Mouse (Mus musculus) heart, adult 2 months (tissue): ENCODE measurements at regions not wholly inside any gene's neighbourhood (a gene's known extent, or its start where the extent isn't known, plus 50 kb on each side); places are given as distances from the start of the nearest gene placed in this dataset.

Experiments
- DNase-seq, 2 experiments: peaks; one replicate each; pipeline ENCODE4 v3.0.0; 2021
- H3K27ac ChIP-seq: fragments of 200-600 bp; 2 replicates; pipeline ENCODE4 v1.8.1; 2022
- H3K27me3 ChIP-seq: fragments of 200-500 bp; 2 replicates; pipeline ENCODE4 v1.6.1; 2012; ENCODE audit warnings: mild to moderate bottlenecking, low read length, inconsistent platforms, mixed read lengths; ENCODE audit not compliant: control insufficient read depth, insufficient read depth
- H3K36me3 ChIP-seq: fragments of 200-500 bp; 2 replicates; pipeline ENCODE4 v1.6.1; 2012; ENCODE audit warnings: low read length, inconsistent platforms; ENCODE audit not compliant: control insufficient read depth, insufficient read depth
- H3K4me1 ChIP-seq: fragments of 200-500 bp; 2 replicates; pipeline ENCODE4 v1.6.1; 2011; ENCODE audit warnings: low read length; ENCODE audit not compliant: control insufficient read depth, insufficient read depth
- H3K4me3 ChIP-seq: fragments of 200-600 bp; 2 replicates; pipeline ENCODE4 v1.8.1; 2022
- H3K79me2 ChIP-seq: fragments of 200-500 bp; replicated peaks from 2 replicates; pipeline ENCODE4 v1.6.1; 2012; ENCODE audit warnings: mild to moderate bottlenecking, inconsistent platforms, low read length, moderate library complexity, mixed read lengths; ENCODE audit not compliant: control insufficient read depth, insufficient read depth
- H3K9ac ChIP-seq: fragments of 200-500 bp; 2 replicates; pipeline ENCODE4 v1.6.1; 2012; ENCODE audit warnings: low read depth, mild to moderate bottlenecking, control low read depth, inconsistent platforms, low read length, mixed read lengths
- CTCF ChIP-seq: fragments of 200-600 bp; IDR thresholded peaks from 2 replicates; pipeline ENCODE4 v1.8.1; 2022; ENCODE audit warnings: antibody characterized with exemption, mild to moderate bottlenecking, moderate library complexity
- EP300 ChIP-seq: fragments of 200-500 bp; IDR thresholded peaks from 2 replicates; pipeline ENCODE4 v1.6.1; 2011; ENCODE audit warnings: low read depth, low read length, control low read depth; ENCODE audit not compliant: insufficient read depth
- POLR2A ChIP-seq: fragments of 200-500 bp; IDR thresholded peaks from 2 replicates; pipeline ENCODE4 v1.6.1; 2011; ENCODE audit warnings: mild to moderate bottlenecking, low read depth, low read length, control low read depth; ENCODE audit not compliant: insufficient read depth
- WGBS: fragments of 180-500 bp; shearing (Covaris S2); methylation state at CpG from one replicate; pipeline ENCODE4 v1.1.7; 2018; 5-methylcytosine and 5-hydroxymethylcytosine counted together
- intact Hi-C: fragments of 180-260 bp; cut with DNase I; formaldehyde crosslinking; loops from one replicate; pipeline ENCODE4 v1.15.1; 2025

GRCm38 (mm10) chr1:81618880-81619279 is 542.1 kb downstream of the Nyap2 start:
- DNase-seq: no peak
- no peaks in the 10 kb centered on the region for H3K27me3 ChIP-seq
- no peaks in the 10 kb centered on the region for H3K79me2 ChIP-seq
- H3K36me3 ChIP-seq: no peaks in the 10 kb centered on the region
- no peak overlapping the region for H3K27ac ChIP-seq
- no peaks in the 10 kb centered on the region for H3K4me1 ChIP-seq
- intact Hi-C loops: no loop called here
- TF ChIP-seq CTCF (no peak), POLR2A (no peak), EP300 (no peak)
- 65% methylated on average over 2 of the region's 2 CpGs for WGBS
- no peak overlapping the region for H3K9ac ChIP-seq
- no peak overlapping the region for H3K4me3 ChIP-seq

DNA sequence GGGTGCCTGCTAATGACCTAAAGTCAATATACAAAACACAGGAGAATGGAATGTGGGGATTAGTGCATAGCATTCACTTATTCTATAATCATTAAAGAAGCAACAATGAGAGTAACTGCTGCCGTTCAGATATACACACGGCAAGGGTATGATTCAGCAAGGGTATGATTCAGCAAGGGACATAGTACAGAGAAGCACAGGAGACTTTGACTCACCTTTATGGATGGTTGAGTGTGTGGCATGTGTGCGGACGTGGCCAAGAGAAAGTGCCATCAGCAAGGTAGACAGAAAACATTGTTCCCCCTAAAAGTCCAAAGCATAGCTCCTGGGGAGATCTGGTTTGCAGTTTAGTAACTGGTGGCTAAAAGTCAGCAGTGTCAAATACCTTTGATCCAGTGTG is 547.4 kb downstream of the Nyap2 start:
- WGBS: 92% methylated on average over 4 of the region's 4 CpGs
- Histone ChIP-seq H3K9ac (no peak overlapping the region), H3K36me3 (no peaks in the 10 kb centered on the region), H3K27me3 (no peaks in the 10 kb centered on the region), H3K27ac (no peak overlapping the region), H3K4me3 (no peak overlapping the region), H3K79me2 (no peaks in the 10 kb centered on the region), H3K4me1 (no peaks in the 10 kb centered on the region)
- intact Hi-C loops: no loop called here
- DNase-seq: no peak
- no peak for TF ChIP-seq CTCF
- TF ChIP-seq POLR2A: no peak
- TF ChIP-seq EP300: no peak

DNA sequence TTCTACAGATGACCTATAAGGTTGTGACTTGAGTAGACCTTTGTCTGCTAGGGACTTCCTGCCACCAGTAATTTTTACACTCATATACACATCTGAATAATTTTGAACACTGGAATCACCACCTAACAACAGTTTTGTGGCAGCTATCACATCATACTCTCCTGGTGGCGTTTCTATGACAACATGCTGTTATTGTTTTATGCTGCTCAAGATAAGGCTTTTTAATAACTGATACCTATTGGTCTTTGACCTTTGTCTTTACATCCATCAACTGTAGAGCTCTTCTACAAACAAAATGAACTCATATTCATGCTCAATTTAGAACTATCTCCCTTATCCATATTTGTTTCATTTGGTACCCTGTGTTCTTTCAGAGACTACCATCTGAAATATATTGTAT is 556.0 kb downstream of the Nyap2 start:
- intact Hi-C loops: no loop called here
- Histone ChIP-seq H3K4me1 (no peaks in the 10 kb centered on the region), H3K79me2 (no peaks in the 10 kb centered on the region), H3K27ac (no peak overlapping the region), H3K36me3 (no peaks in the 10 kb centered on the region), H3K27me3 (no peaks in the 10 kb centered on the region), H3K4me3 (no peak overlapping the region), H3K9ac (no peak overlapping the region)
- no peak for DNase-seq
- WGBS: 64% methylated on average over 1 of the region's 1 CpGs
- TF ChIP-seq POLR2A (no peak), EP300 (no peak), CTCF (no peak)

- H3K4me3 ChIP-seq: no peak overlapping the region
- DNase-seq: no peak
- no peaks in the 10 kb centered on the region for H3K27me3 ChIP-seq
- H3K27ac ChIP-seq: no peak overlapping the region
- H3K79me2 ChIP-seq: no peaks in the 10 kb centered on the region
- H3K4me1 ChIP-seq: no peaks in the 10 kb centered on the region
- 81% methylated on average over 5 of the region's 5 CpGs for WGBS
- TF ChIP-seq CTCF: no peak
- no peak for TF ChIP-seq POLR2A
- TF ChIP-seq EP300: no peak
- H3K36me3 ChIP-seq: no peaks in the 10 kb centered on the region
- intact Hi-C loops: no loop called here
- no peak overlapping the region for H3K9ac ChIP-seq
Observed at GRCm38 (mm10) chr1:81637357-81637756, 560.6 kb downstream of the Nyap2 start.

DNA sequence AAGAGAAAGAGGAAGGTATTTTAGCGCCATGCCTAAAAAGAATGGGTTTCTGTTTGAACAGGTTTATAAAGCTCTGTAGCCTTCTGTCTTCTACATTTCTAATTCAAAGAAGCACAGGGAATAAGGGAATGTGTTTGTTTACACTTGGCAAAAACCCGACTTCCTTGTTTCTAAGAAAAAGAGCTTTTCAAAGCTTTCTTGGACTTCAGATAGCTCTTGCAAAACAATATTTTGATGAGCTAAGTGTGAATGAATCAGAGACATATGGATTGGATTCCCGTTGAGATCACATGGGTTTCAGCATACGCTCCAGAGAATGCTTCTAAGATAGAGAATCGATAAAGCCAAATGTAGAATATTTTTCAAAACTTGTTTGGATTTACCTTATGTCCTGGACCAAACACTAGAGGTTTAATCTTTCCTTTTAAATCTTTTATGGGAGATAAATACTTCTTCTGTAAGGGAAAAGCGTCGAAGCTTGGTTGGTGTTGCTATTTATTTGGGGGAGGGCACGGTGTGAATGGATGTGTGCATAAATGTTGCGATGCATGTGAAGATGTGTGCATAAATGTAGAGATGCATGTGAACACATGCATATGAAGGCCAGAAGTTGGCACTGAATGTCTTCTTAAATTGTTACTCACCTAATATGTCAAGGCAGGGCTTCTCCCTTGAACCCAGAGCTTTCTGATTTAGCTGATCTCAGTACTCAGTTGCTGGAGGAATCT is 576.4 kb downstream of the Nyap2 start:
- Histone ChIP-seq H3K79me2 (no peaks in the 10 kb centered on the region), H3K4me3 (no peak overlapping the region), H3K9ac (no peak overlapping the region), H3K27me3 (no peaks in the 10 kb centered on the region), H3K27ac (no peak overlapping the region), H3K4me1 (no peaks in the 10 kb centered on the region), H3K36me3 (no peaks in the 10 kb centered on the region)
- DNase-seq: no peak
- WGBS: 74% methylated on average over 9 of the region's 9 CpGs
- TF ChIP-seq CTCF: no peak
- TF ChIP-seq POLR2A: no peak
- no peak for TF ChIP-seq EP300
- intact Hi-C loops: no loop called here

GRCm38 (mm10) chr1:81661245-81661644 is 571.7 kb upstream of the Gm9747 start:
- WGBS: 62% methylated on average over 4 of the region's 4 CpGs
- Histone ChIP-seq H3K4me3 (no peak overlapping the region), H3K36me3 (no peaks in the 10 kb centered on the region), H3K27me3 (no peaks in the 10 kb centered on the region), H3K27ac (no peak overlapping the region), H3K79me2 (no peaks in the 10 kb centered on the region), H3K4me1 (no peaks in the 10 kb centered on the region), H3K9ac (no peak overlapping the region)
- no peak for TF ChIP-seq POLR2A
- intact Hi-C loops: no loop called here
- DNase-seq: no peak

DNA sequence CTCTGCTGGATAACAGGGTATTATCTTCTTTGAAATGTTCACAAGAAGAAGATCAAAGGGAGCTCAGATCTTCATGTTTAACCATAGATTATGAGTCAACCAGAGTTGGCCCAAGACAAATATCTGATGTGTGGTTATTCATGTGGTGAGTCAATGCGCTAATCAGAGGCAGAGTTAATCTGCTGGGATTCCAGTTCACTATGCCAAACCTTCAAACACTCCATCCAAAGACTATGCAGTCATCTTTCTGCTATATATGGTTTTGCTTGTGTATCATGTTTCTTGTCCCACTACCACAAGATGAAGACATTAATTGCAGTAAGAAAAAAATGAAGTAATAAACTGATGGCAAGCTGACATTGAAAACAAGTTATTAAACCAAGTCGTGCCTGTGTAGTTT is 561.8 kb upstream of the Gm9747 start:
- no peak overlapping the region for H3K4me3 ChIP-seq
- intact Hi-C loops: no loop called here
- no peak overlapping the region for H3K27ac ChIP-seq
- 67% methylated on average over 2 of the region's 2 CpGs for WGBS
- H3K27me3 ChIP-seq: no peaks in the 10 kb centered on the region
- no peaks in the 10 kb centered on the region for H3K79me2 ChIP-seq
- H3K36me3 ChIP-seq: no peaks in the 10 kb centered on the region
- TF ChIP-seq POLR2A: no peak
- no peak for TF ChIP-seq CTCF
- no peak for TF ChIP-seq EP300
- H3K9ac ChIP-seq: no peak overlapping the region
- no peak for DNase-seq
- no peaks in the 10 kb centered on the region for H3K4me1 ChIP-seq
